Mouse (Mus musculus) stomach, postnatal 0 days (tissue): ENCODE measurements around the gene Mosmo. TPM values are rescaled to one million over a fixed set of nuclear protein-coding genes. Genes with fewer than 3 reads are reported as not detected.

Experiments
- ATAC-seq: fragments of 200-750 bp; cut with Nextera tagmentation; 2 replicates; pipeline ENCODE4 v1.8.0; 2017; ENCODE audit not compliant: low FRiP score, low TSS enrichment
- DNase-seq: peaks from one replicate; pipeline ENCODE4 v3.0.0-alpha.2; 2016; ENCODE audit warnings: low spot score
- H3K27ac ChIP-seq: fragments of 300-500 bp; sonication (generic); replicated peaks from 2 replicates; pipeline ENCODE4 v1.5.1; 2014; ENCODE audit warnings: mild to moderate bottlenecking, control low read depth
- H3K27me3 ChIP-seq: fragments of 300-500 bp; sonication (generic); 2 replicates; pipeline ENCODE4 v1.6.1; 2014; ENCODE audit warnings: low read length; ENCODE audit not compliant: control insufficient read depth, insufficient read depth
- H3K36me3 ChIP-seq: fragments of 300-500 bp; sonication (generic); 2 replicates; pipeline ENCODE4 v1.6.1; 2014; ENCODE audit warnings: low read length, mixed read lengths; ENCODE audit not compliant: control insufficient read depth, insufficient read depth
- H3K4me1 ChIP-seq: fragments of 300-500 bp; sonication (generic); replicated peaks from 2 replicates; pipeline ENCODE4 v1.6.1; 2014; ENCODE audit warnings: antibody characterized with exemption; ENCODE audit not compliant: control insufficient read depth, insufficient read depth
- H3K4me2 ChIP-seq: fragments of 300-500 bp; sonication (generic); replicated peaks from 2 replicates; pipeline ENCODE4 v1.6.1; 2014; ENCODE audit warnings: low read depth, mild to moderate bottlenecking, control low read depth, moderate library complexity
- H3K4me3 ChIP-seq: fragments of 300-500 bp; sonication (generic); 2 replicates; pipeline ENCODE4 v1.5.1; 2014; ENCODE audit warnings: low read depth, low read length, control low read depth
- H3K9ac ChIP-seq: fragments of 300-500 bp; sonication (generic); 2 replicates; pipeline ENCODE4 v1.6.1; 2014; ENCODE audit warnings: mild to moderate bottlenecking, low read length, control low read depth, mixed read lengths
- H3K9me3 ChIP-seq: fragments of 300-500 bp; sonication (generic); 2 replicates; pipeline ENCODE4 v1.6.1; 2016; ENCODE audit warnings: low read length; ENCODE audit not compliant: control insufficient read depth
- CTCF ChIP-seq: IDR thresholded peaks from 2 replicates; pipeline ENCODE4 v1.5.1; 2016; ENCODE audit warnings: antibody characterized with exemption, low read depth, mild to moderate bottlenecking, moderate library complexity
- EP300 ChIP-seq: optimal IDR thresholded peaks from 2 replicates; pipeline ENCODE3; 2016; ENCODE audit warnings: antibody characterized with exemption
- WGBS: fragments of 180-500 bp; shearing (Covaris S2); extraction: QIAGEN DNeasy Blood & Tissue Kit; methylation state at CpG from one replicate; pipeline ENCODE4 v1.1.7; 2014; 5-methylcytosine and 5-hydroxymethylcytosine counted together
- polyA plus RNA-seq: library from polyadenylated mRNA; unstranded; fragments of >200 nt; fragmentation: Nextera tagmentation; extraction: Ambion mirVana; gene quantifications from 2 replicates; pipeline ENCODE4 v1.2.1, GENCODE M21; 2015

The Mosmo gene
- polyA plus RNA-seq, 1 experiment from 2014 or later, result 6.9 TPM

DNA sequence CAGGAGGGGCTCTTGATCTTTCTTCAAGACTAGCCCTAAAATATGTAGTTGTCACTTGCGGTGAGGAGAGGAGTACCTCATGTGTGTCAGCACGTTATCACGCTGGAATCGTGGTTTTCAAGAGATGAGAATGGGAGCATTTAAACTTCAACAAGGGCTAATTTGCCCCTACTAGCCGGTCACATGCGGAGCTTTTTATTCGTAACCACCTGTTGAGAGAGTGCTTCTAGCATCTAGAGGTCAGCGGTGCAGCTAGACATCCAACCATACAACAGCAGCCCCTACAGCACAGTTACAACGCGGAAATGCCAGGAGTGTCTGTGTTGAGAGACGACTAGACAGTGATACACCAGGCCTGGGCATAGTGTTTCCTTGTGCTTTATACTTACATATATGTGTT lies 41.6 kb upstream of the Mosmo start:
- H3K36me3 ChIP-seq, result no peaks in the 10 kb centered on the region

GRCm38 (mm10) chr7:120643217-120643616 lies 34.2 kb upstream of the Mosmo start:
- Histone ChIP-seq H3K9me3 (no peaks in the 10 kb centered on the region), H3K4me1 (no peaks in the 10 kb centered on the region), H3K27me3 (no peaks in the 10 kb centered on the region), H3K36me3 (peaks cover 33% of the 10 kb centered on the region), H3K4me2 (no peak overlapping the region), H3K4me3 (no peak overlapping the region), H3K9ac (no peak overlapping the region), H3K27ac (no peak overlapping the region)
- no peak for DNase-seq
- 67% methylated on average over 4 of the region's 4 CpGs for WGBS
- no peak for ATAC-seq
- TF ChIP-seq CTCF, result peak; percentile 40; the same call in 1 of the 2 replicates
- no peak for TF ChIP-seq EP300

More for the DNA sequence above, 41.6 kb upstream of the Mosmo start:
- H3K4me2 ChIP-seq, result peak overlapping the region; percentile 77
- H3K9me3 ChIP-seq, result no peaks in the 10 kb centered on the region
- ATAC-seq, result no peak
- under 1% methylated on average over 11 of the region's 11 CpGs for WGBS
- peak overlapping the region; percentile 97 for H3K27ac ChIP-seq
- 0 out of 2 replicates have a peak, but pooled peaks cover 3% of the 10 kb centered on the region for H3K4me1 ChIP-seq
- TF ChIP-seq EP300 (no peak), CTCF (0 out of 2 replicates have a peak, but pooled peaks have one; percentile 11)
- H3K9ac ChIP-seq, result peak overlapping the region; percentile 98
- H3K4me3 ChIP-seq, result peak overlapping the region; percentile 96
- peak; percentile 17 for DNase-seq
- H3K27me3 ChIP-seq, result no peaks in the 10 kb centered on the region

DNA sequence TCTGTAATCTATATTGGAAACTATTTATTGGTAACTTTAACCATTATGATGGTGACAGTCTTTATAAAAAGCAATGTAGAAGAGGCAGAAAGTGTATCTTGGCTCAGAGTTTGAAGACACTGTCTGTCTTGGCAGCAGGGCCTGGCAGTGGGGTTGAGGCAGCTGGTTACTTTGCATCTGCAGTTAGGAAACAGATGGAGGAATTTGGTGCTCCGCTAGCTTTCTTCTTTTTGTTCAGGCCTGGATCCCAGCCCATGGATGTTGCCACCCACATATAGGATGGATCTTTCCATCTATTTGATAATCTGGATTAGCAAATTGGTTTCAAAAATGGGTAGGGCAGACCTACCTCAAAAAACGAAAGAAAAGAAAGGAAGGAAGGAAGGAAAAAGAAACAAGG lies 29.6 kb upstream of the Mosmo start:
- no peak for ATAC-seq
- Histone ChIP-seq H3K9me3 (no peaks in the 10 kb centered on the region), H3K36me3 (peaks cover 40% of the 10 kb centered on the region), H3K9ac (no peak overlapping the region), H3K4me2 (no peak overlapping the region), H3K27ac (no peak overlapping the region), H3K27me3 (no peaks in the 10 kb centered on the region), H3K4me1 (no peaks in the 10 kb centered on the region), H3K4me3 (no peak overlapping the region)
- no peak for DNase-seq
- 83% methylated on average over 2 of the region's 2 CpGs for WGBS
- TF ChIP-seq EP300 (no peak), CTCF (no peak)

GRCm38 (mm10) chr7:120662079-120662478 lies 15.3 kb upstream of the Mosmo start:
- Histone ChIP-seq H3K4me1 (no peaks in the 10 kb centered on the region), H3K4me2 (no peak overlapping the region), H3K9me3 (no peaks in the 10 kb centered on the region), H3K27me3 (no peaks in the 10 kb centered on the region), H3K4me3 (no peak overlapping the region), H3K9ac (no peak overlapping the region), H3K36me3 (peaks cover 15% of the 10 kb centered on the region; the same call in 1 of the 2 replicates), H3K27ac (no peak overlapping the region)
- DNase-seq (no peak), ATAC-seq (no peak)
- no peak for TF ChIP-seq CTCF
- no peak for TF ChIP-seq EP300
- WGBS, result 95% methylated on average over 4 of the region's 4 CpGs

GRCm38 (mm10) chr7:120670153-120670875 lies 7.1 kb upstream of the Mosmo start, which contains the start of gene Pdzd9:
Gene Pdzd9, minus strand, starts transcription at chr7:120670343.
- no peaks in the 10 kb centered on the region for H3K36me3 ChIP-seq
- H3K27ac ChIP-seq, result no peak within 1 kb of the TSS
- 0 out of 2 replicates have a peak within 1 kb of the TSS, but pooled peaks have one; percentile 14 for H3K4me2 ChIP-seq
- TF ChIP-seq CTCF (peak; percentile 96), EP300 (no peak)
- no peak within 1 kb of the TSS for H3K9ac ChIP-seq
- H3K4me1 ChIP-seq, result no peaks in the 10 kb centered on the region
- H3K27me3 ChIP-seq, result no peaks in the 10 kb centered on the region
- 13% methylated on average over 14 of the region's 14 CpGs for WGBS
- H3K9me3 ChIP-seq, result no peaks in the 10 kb centered on the region
- DNase-seq, result peak; percentile 65
- peak; percentile 66 for ATAC-seq
- no peak within 1 kb of the TSS for H3K4me3 ChIP-seq

- Histone ChIP-seq H3K36me3 (no peaks in the 10 kb centered on the region), H3K4me3 (no peak overlapping the region), H3K4me1 (no peaks in the 10 kb centered on the region), H3K27me3 (no peaks in the 10 kb centered on the region), H3K9me3 (no peaks in the 10 kb centered on the region), H3K4me2 (no peak overlapping the region), H3K9ac (no peak overlapping the region), H3K27ac (no peak overlapping the region)
- ATAC-seq, result no peak
- DNase-seq, result no peak
- 55% methylated on average over 2 of the region's 2 CpGs for WGBS
- no peak for TF ChIP-seq CTCF
- no peak for TF ChIP-seq EP300
Measured at GRCm38 (mm10) chr7:120671271-120671670, 6.1 kb upstream of the Mosmo start.
